Mouse (Mus musculus): Measurements from ENCODE around the gene Pakap. TPM values are rescaled to one million over a fixed set of nuclear protein-coding genes. Genes with fewer than 3 reads are reported as not detected.

The Pakap gene
- polyA plus RNA-seq, 1 experiment from 2014 or later = 5.1 TPM

- Histone ChIP-seq H3K27ac (ENCODE audit: low read depth, low read length) (no peak overlapping the region), H3K9ac (ENCODE audit: low read depth, low read length) (no peak overlapping the region), H3K4me2 (no peak overlapping the region), H3K9me3 (ENCODE audit: control insufficient read depth, low read length) (no peaks in the 10 kb centered on the region), H3K27me3 (replicated peaks; ENCODE audit: control insufficient read depth, insufficient read depth, low read length) (no peaks in the 10 kb centered on the region), H3K4me1 (replicated peaks; ENCODE audit: control insufficient read depth, insufficient read depth, low read length) (no peaks in the 10 kb centered on the region), H3K4me3 (ENCODE audit: low read depth, low read length) (no peak overlapping the region), H3K36me3 (ENCODE audit: control insufficient read depth, insufficient read depth, low read length) (no peaks in the 10 kb centered on the region)
- WGBS = 58% methylated on average over 11 of the region's 11 CpGs
- no peak for ATAC-seq (replicated peaks; ENCODE audit: low FRiP score)
- no peak for DNase-seq (ENCODE audit: low spot score)
These were observed 175.4 kb downstream of the Pakap start for GRCm38 (mm10) chr4:57743325-57743929.

- H3K4me2 ChIP-seq = no peak overlapping the region
- no peak overlapping the region for H3K27ac ChIP-seq (ENCODE audit: low read depth, low read length)
- H3K9me3 ChIP-seq (ENCODE audit: control insufficient read depth, low read length) = no peaks in the 10 kb centered on the region
- DNase-seq (ENCODE audit: low spot score) (no peak), ATAC-seq (replicated peaks; ENCODE audit: low FRiP score) (no peak)
- H3K4me1 ChIP-seq (replicated peaks; ENCODE audit: control insufficient read depth, insufficient read depth, low read length) = no peaks in the 10 kb centered on the region
- no peak overlapping the region for H3K4me3 ChIP-seq (ENCODE audit: low read depth, low read length)
- 52% methylated on average over 4 of the region's 4 CpGs for WGBS
- no peak overlapping the region for H3K9ac ChIP-seq (ENCODE audit: low read depth, low read length)
- H3K36me3 ChIP-seq (ENCODE audit: control insufficient read depth, insufficient read depth, low read length) = no peaks in the 10 kb centered on the region
- no peaks in the 10 kb centered on the region for H3K27me3 ChIP-seq (replicated peaks; ENCODE audit: control insufficient read depth, insufficient read depth, low read length)
These were observed 182.7 kb downstream of the Pakap start for GRCm38 (mm10) chr4:57750651-57751050.

- Histone ChIP-seq H3K4me2 (no peak overlapping the region), H3K4me1 (replicated peaks; ENCODE audit: control insufficient read depth, insufficient read depth, low read length) (no peaks in the 10 kb centered on the region), H3K27me3 (replicated peaks; ENCODE audit: control insufficient read depth, insufficient read depth, low read length) (no peaks in the 10 kb centered on the region), H3K4me3 (ENCODE audit: low read depth, low read length) (no peak overlapping the region), H3K27ac (ENCODE audit: low read depth, low read length) (no peak overlapping the region), H3K36me3 (ENCODE audit: control insufficient read depth, insufficient read depth, low read length) (no peaks in the 10 kb centered on the region), H3K9me3 (ENCODE audit: control insufficient read depth, low read length) (no peaks in the 10 kb centered on the region), H3K9ac (ENCODE audit: low read depth, low read length) (no peak overlapping the region)
- no peak for DNase-seq (ENCODE audit: low spot score)
- 38% methylated on average over 4 of the region's 4 CpGs for WGBS
- no peak for ATAC-seq (replicated peaks; ENCODE audit: low FRiP score)
These were observed 183.1 kb downstream of the Pakap start for GRCm38 (mm10) chr4:57751054-57751453.

DNA sequence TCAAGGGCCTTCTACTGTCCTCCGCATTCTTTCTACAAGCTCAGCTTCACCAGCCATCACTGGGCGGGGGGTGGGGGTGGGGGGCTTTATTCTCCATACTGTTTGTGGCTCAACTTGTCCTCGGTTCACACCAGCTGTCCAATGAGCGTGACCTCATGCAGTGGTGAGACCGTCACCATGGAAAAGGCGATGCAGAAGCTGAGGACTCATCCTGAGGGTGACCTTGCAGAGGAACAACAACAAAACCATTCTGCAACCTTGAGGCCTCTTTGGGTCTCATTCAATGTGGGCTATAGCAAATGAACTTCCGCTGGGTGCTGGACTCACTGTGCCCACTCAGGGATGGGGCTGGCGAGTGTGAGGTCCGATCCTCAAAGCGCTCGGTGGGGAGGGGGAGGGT, 183.6 kb downstream of the Pakap start:
- 87% methylated on average over 11 of the region's 11 CpGs for WGBS
- no peak overlapping the region for H3K27ac ChIP-seq (ENCODE audit: low read depth, low read length)
- ATAC-seq (replicated peaks; ENCODE audit: low FRiP score) = no peak

DNA sequence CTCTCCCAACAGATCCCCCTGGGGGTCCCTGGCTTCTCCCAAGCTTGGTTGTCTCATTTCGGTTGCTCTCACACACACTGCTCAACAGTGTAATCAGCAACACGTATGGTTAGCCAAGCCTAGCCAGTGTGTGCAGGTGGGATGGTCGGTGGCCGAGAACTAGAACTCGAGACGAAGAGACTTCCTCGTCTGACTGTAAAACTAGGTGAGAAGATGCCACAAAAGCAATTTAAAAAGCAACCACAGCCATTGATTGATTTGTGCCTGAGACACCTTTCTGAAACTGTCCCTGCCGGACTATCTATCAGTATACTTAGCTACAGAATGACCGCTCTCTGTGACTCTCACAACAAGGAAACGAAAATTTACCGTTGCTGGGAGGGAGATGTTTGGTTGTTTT, 187.1 kb downstream of the Pakap start:
- WGBS = 86% methylated on average over 11 of the region's 11 CpGs
- no peak overlapping the region for H3K4me3 ChIP-seq (ENCODE audit: low read depth, low read length)
- no peak overlapping the region for H3K4me2 ChIP-seq
- no peaks in the 10 kb centered on the region for H3K4me1 ChIP-seq (replicated peaks; ENCODE audit: control insufficient read depth, insufficient read depth, low read length)
- ATAC-seq (replicated peaks; ENCODE audit: low FRiP score) (no peak), DNase-seq (ENCODE audit: low spot score) (no peak)
- no peaks in the 10 kb centered on the region for H3K27me3 ChIP-seq (replicated peaks; ENCODE audit: control insufficient read depth, insufficient read depth, low read length)
- H3K9ac ChIP-seq (ENCODE audit: low read depth, low read length) = no peak overlapping the region
- H3K36me3 ChIP-seq (ENCODE audit: control insufficient read depth, insufficient read depth, low read length) = no peaks in the 10 kb centered on the region
- no peak overlapping the region for H3K27ac ChIP-seq (ENCODE audit: low read depth, low read length)
- H3K9me3 ChIP-seq (ENCODE audit: control insufficient read depth, low read length) = no peaks in the 10 kb centered on the region

More for the DNA sequence above, 183.6 kb downstream of the Pakap start:
- Histone ChIP-seq H3K4me3 (ENCODE audit: low read depth, low read length) (no peak overlapping the region), H3K9ac (ENCODE audit: low read depth, low read length) (no peak overlapping the region), H3K27me3 (replicated peaks; ENCODE audit: control insufficient read depth, insufficient read depth, low read length) (no peaks in the 10 kb centered on the region), H3K9me3 (ENCODE audit: control insufficient read depth, low read length) (no peaks in the 10 kb centered on the region), H3K36me3 (ENCODE audit: control insufficient read depth, insufficient read depth, low read length) (no peaks in the 10 kb centered on the region), H3K4me1 (replicated peaks; ENCODE audit: control insufficient read depth, insufficient read depth, low read length) (no peaks in the 10 kb centered on the region), H3K4me2 (no peak overlapping the region)
- no peak for DNase-seq (ENCODE audit: low spot score)

DNA sequence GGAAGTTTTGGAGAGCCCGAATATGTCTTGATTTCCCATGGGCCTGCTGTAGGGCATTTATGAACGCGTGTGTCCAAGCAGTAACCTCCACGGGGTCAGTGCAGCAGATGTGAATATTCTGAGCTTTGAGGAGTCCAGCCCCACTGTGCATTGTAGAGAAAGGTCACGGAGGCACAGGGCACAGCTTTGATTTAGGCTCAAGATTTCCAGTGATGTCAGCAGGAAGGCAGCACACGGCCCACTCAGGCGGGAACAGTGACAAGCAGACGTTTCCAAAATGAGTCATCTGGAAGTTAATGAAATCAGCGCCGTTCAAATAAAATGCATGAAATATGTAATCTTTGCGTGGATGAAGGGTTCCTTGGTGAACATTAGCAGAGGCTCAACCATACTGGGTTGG, 190.0 kb downstream of the Pakap start:
- Histone ChIP-seq H3K36me3 (ENCODE audit: control insufficient read depth, insufficient read depth, low read length) (no peaks in the 10 kb centered on the region), H3K27ac (ENCODE audit: low read depth, low read length) (no peak overlapping the region), H3K4me1 (replicated peaks; ENCODE audit: control insufficient read depth, insufficient read depth, low read length) (no peaks in the 10 kb centered on the region), H3K9ac (ENCODE audit: low read depth, low read length) (no peak overlapping the region), H3K27me3 (replicated peaks; ENCODE audit: control insufficient read depth, insufficient read depth, low read length) (no peaks in the 10 kb centered on the region), H3K4me3 (ENCODE audit: low read depth, low read length) (no peak overlapping the region), H3K9me3 (ENCODE audit: control insufficient read depth, low read length) (no peaks in the 10 kb centered on the region), H3K4me2 (no peak overlapping the region)
- DNase-seq (ENCODE audit: low spot score) (no peak), ATAC-seq (replicated peaks; ENCODE audit: low FRiP score) (no peak)
- 79% methylated on average over 11 of the region's 11 CpGs for WGBS

DNA sequence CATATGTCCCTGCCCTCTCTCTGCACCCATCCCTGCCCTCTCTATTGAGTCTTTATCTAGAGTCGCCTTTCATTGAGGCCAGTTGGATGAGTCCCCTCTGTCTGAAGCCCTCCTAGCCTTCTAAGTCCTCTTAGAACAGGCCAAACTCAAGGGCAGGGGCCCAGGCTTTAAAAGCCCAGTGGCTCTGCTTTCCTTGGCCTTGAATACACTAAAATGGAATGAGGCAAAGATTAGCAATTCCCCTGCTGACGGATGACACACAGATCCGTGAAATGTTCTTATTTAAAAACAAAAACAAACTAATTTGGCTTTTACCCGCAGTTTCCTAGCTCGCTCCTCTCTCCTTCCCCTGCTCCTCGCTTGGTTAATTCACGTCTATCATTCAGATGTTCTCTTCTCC, 194.4 kb downstream of the Pakap start:
- WGBS = 73% methylated on average over 7 of the region's 7 CpGs
- DNase-seq (ENCODE audit: low spot score) = no peak
- no peak for ATAC-seq (replicated peaks; ENCODE audit: low FRiP score)
- no peak overlapping the region for H3K9ac ChIP-seq (ENCODE audit: low read depth, low read length)
- no peaks in the 10 kb centered on the region for H3K9me3 ChIP-seq (ENCODE audit: control insufficient read depth, low read length)
- no peaks in the 10 kb centered on the region for H3K36me3 ChIP-seq (ENCODE audit: control insufficient read depth, insufficient read depth, low read length)
- H3K27ac ChIP-seq (ENCODE audit: low read depth, low read length) = no peak overlapping the region
- no peaks in the 10 kb centered on the region for H3K4me1 ChIP-seq (replicated peaks; ENCODE audit: control insufficient read depth, insufficient read depth, low read length)
- H3K27me3 ChIP-seq (replicated peaks; ENCODE audit: control insufficient read depth, insufficient read depth, low read length) = no peaks in the 10 kb centered on the region
- H3K4me3 ChIP-seq (ENCODE audit: low read depth, low read length) = no peak overlapping the region
- H3K4me2 ChIP-seq = no peak overlapping the region

DNA sequence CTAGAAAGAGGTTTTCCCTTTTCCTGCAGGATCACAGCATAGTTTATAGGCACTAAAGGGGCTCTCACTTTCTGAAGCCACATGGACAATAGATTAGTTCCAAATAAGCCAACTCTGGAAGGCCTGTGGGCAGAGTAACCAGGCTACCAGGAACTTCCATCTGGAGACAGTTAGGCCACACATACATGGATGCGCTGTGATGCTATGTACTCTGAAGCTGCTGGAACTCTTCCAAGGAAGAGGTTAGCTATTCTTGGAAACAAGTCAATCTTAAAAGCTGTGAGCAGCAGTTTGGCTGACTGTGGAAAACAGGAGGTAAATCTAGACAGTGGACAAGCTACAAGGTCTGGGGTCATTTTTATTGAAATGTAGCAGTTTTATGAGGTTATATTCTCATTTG, 196.4 kb downstream of the Pakap start:
- Histone ChIP-seq H3K9me3 (ENCODE audit: control insufficient read depth, low read length) (no peaks in the 10 kb centered on the region), H3K4me1 (replicated peaks; ENCODE audit: control insufficient read depth, insufficient read depth, low read length) (no peaks in the 10 kb centered on the region), H3K36me3 (ENCODE audit: control insufficient read depth, insufficient read depth, low read length) (no peaks in the 10 kb centered on the region), H3K9ac (ENCODE audit: low read depth, low read length) (no peak overlapping the region), H3K4me2 (no peak overlapping the region), H3K27ac (ENCODE audit: low read depth, low read length) (no peak overlapping the region), H3K27me3 (replicated peaks; ENCODE audit: control insufficient read depth, insufficient read depth, low read length) (no peaks in the 10 kb centered on the region), H3K4me3 (ENCODE audit: low read depth, low read length) (no peak overlapping the region)
- WGBS = 68% methylated on average over 1 of the region's 1 CpGs
- DNase-seq (ENCODE audit: low spot score) (no peak), ATAC-seq (replicated peaks; ENCODE audit: low FRiP score) (no peak)

DNA sequence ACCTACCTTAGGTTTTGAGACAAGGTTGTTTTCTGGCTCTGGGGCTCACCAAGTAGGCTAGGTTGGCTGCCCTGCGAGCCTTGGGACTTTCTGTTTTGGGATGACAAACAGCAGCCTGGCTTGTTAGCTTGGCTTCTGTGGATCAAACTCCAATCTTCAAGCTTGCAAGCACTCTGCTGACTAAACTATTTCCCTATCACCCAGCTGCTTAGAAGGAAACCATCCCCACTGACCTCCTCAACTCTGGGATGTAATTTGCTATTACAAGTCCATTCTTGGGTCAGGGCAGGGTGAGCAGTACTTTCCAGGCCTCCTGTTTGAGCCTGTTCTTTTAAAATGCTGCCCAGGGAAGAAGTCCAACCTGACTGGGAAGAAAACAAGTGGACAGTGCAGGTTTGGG, 196.9 kb downstream of the Pakap start:
- ATAC-seq (replicated peaks; ENCODE audit: low FRiP score) (no peak), DNase-seq (ENCODE audit: low spot score) (no peak)
- H3K36me3 ChIP-seq (ENCODE audit: control insufficient read depth, insufficient read depth, low read length) = no peaks in the 10 kb centered on the region
- H3K27me3 ChIP-seq (replicated peaks; ENCODE audit: control insufficient read depth, insufficient read depth, low read length) = no peaks in the 10 kb centered on the region
- WGBS = 65% methylated on average over 1 of the region's 1 CpGs
- no peak overlapping the region for H3K9ac ChIP-seq (ENCODE audit: low read depth, low read length)
- H3K4me2 ChIP-seq = no peak overlapping the region
- H3K4me3 ChIP-seq (ENCODE audit: low read depth, low read length) = no peak overlapping the region
- no peaks in the 10 kb centered on the region for H3K9me3 ChIP-seq (ENCODE audit: control insufficient read depth, low read length)
- no peak overlapping the region for H3K27ac ChIP-seq (ENCODE audit: low read depth, low read length)
- H3K4me1 ChIP-seq (replicated peaks; ENCODE audit: control insufficient read depth, insufficient read depth, low read length) = no peaks in the 10 kb centered on the region
